Mouse (Mus musculus) liver, embryonic 14.5 days (tissue): Measurements from ENCODE around the gene Mcm2.

Experiments
- CTCF ChIP-seq: IDR thresholded peaks from 2 replicates; pipeline ENCODE4 v1.5.1; 2016; ENCODE audit warnings: antibody characterized with exemption, low read depth, control low read depth
- EP300 ChIP-seq: IDR thresholded peaks from 2 replicates; pipeline ENCODE4 v1.6.1; 2016; ENCODE audit warnings: antibody characterized with exemption, low read depth

- TF ChIP-seq CTCF (peak; percentile 99), EP300 (no peak)
Observed at GRCm38 (mm10) chr6:88916153-88916552, 17.6 kb upstream of the Mcm2 start.
